Mouse (Mus musculus) myocyte (in vitro differentiated cells): ENCODE measurements around the gene Srxn1.

Source experiments
- CEBPB ChIP-seq: IDR thresholded peaks from 2 replicates; pipeline ENCODE4 v1.6.1; 2011; ENCODE audit warnings: mild to moderate bottlenecking, moderate library complexity; ENCODE audit not compliant: poor library complexity, insufficient read depth, severe bottlenecking
- E2F4 ChIP-seq: IDR thresholded peaks from one replicate; pipeline ENCODE4 v1.6.1; 2011; ENCODE audit warnings: mild to moderate bottlenecking, control low read depth, moderate library complexity; ENCODE audit not compliant: insufficient read depth
- MAX ChIP-seq: IDR thresholded peaks from one replicate; pipeline ENCODE4 v1.6.1; 2011; ENCODE audit warnings: low read depth, mild to moderate bottlenecking, control low read depth
- MYOD1 ChIP-seq, 3 experiments: IDR thresholded peaks; one replicate each; pipeline ENCODE4 v1.6.1; 2011; ENCODE audit warnings: control low read depth in 2 of 3, low read depth in 2 of 3, mild to moderate bottlenecking in 2 of 3, moderate library complexity in 1 of 3; ENCODE audit not compliant: insufficient read length in 2 of 3, control insufficient read depth in 1 of 3
- MYOG ChIP-seq, 3 experiments: IDR thresholded peaks; one replicate each; pipeline ENCODE4 v1.6.1; 2011; ENCODE audit warnings: control low read depth in 2 of 3, low read depth in 2 of 3, mild to moderate bottlenecking in 2 of 3; ENCODE audit not compliant: insufficient read length in 2 of 3, control insufficient read depth in 1 of 3, insufficient read depth in 1 of 3
- POLR2A ChIP-seq: IDR thresholded peaks from one replicate; pipeline ENCODE4 v1.6.1; 2011; ENCODE audit warnings: low read depth, mild to moderate bottlenecking, control low read depth, moderate library complexity; ENCODE audit not compliant: insufficient read length
- POLR2AphosphoS2 ChIP-seq: IDR thresholded peaks from one replicate; pipeline ENCODE4 v1.6.1; 2011; ENCODE audit warnings: low read depth, control low read depth; ENCODE audit not compliant: insufficient read length
- REST ChIP-seq: IDR thresholded peaks from one replicate; pipeline ENCODE4 v1.6.1; 2011; ENCODE audit warnings: mild to moderate bottlenecking, control low read depth, moderate library complexity; ENCODE audit not compliant: insufficient read depth, insufficient read length
- SRF ChIP-seq: IDR thresholded peaks from one replicate; pipeline ENCODE4 v1.6.1; 2011; ENCODE audit warnings: low read depth; ENCODE audit not compliant: control insufficient read depth, insufficient read length
- TCF12 ChIP-seq: IDR thresholded peaks from one replicate; pipeline ENCODE4 v1.6.1; 2011; ENCODE audit warnings: mild to moderate bottlenecking, control low read depth; ENCODE audit not compliant: poor library complexity, insufficient read depth, severe bottlenecking
- TCF3 ChIP-seq: IDR thresholded peaks from one replicate; pipeline ENCODE4 v1.6.1; 2011; ENCODE audit warnings: low read depth, control low read depth; ENCODE audit not compliant: insufficient read length
- USF1 ChIP-seq: IDR thresholded peaks from one replicate; pipeline ENCODE4 v1.6.1; 2011; ENCODE audit warnings: low read depth, mild to moderate bottlenecking, control low read depth, moderate library complexity

GRCm38 (mm10) chr2:152069434-152069786 lies 35.9 kb upstream of the Srxn1 start:
- no peak for TF ChIP-seq POLR2A
- no peak for TF ChIP-seq TCF3
- no peak for TF ChIP-seq REST
- TF ChIP-seq TCF12 = no peak
- no peak for TF ChIP-seq MYOG (IDR thresholded peaks at IDR 0.05; ENCODE audit: control insufficient read depth in 1 of 3, insufficient read depth in 1 of 3, insufficient read length in 2 of 3, low read depth in 2 of 3)
- no peak for TF ChIP-seq POLR2AphosphoS2
- TF ChIP-seq E2F4 = no peak
- TF ChIP-seq USF1 = no peak
- TF ChIP-seq CEBPB = no peak
- TF ChIP-seq MAX = no peak
- TF ChIP-seq MYOD1 (IDR thresholded peaks at IDR 0.05; ENCODE audit: control insufficient read depth in 1 of 3, insufficient read length in 2 of 3, low read depth in 2 of 3) = no peak
- TF ChIP-seq SRF = no peak
